Mouse (Mus musculus): ENCODE measurements around the gene Sbno2. TPM values are rescaled to one million over a fixed set of nuclear protein-coding genes. Genes with fewer than 3 reads are reported as not detected.
"Not testable (repeated sequence)": the region's sequence is repeated elsewhere in the genome, so short reads cannot be mapped to it uniquely, and the experiment has no call there.

The Sbno2 gene
- total RNA-seq, 2 experiments from 2014 or later: 13.0 to 13.6 TPM

DNA sequence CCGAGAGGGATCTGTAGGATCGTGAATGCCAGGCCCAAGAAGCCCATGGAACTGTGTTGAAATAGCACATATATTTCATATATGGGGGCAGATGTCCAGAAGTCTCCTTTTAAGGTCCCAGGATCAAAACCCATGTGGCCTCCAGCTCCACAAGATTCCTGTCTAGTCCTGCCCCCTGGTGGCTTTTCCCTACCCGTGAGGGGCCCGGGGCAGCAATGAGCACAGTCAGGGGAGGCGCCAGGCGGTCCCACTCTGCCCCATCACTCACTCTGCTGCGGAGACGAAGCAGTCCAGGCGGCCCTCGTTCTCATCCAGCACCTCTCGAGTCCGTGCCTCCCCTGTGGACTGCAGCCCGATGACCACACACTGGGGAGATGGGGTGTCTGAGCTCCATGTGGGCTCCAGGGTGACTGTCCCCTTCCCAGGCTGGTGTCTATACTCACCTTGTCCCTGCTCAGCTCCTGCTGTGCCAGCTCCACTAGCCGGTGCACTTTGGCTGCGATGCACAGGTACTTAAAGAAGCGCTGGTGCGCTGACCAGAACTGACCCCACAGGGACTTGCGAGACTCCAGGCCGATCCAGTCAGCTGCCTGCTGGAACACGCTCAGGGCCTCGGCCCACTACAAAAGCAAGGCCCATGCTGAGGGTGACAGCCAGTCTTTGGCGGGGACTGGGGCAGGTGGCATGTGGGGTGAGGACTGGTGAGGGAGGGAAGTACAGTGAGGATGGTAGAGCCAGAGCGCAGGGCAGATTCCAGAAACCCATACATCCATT is 41.3 kb downstream of the Sbno2 start:
- no peak for DNase-seq (ENCODE audit: low spot score in 2 of 2)

DNA sequence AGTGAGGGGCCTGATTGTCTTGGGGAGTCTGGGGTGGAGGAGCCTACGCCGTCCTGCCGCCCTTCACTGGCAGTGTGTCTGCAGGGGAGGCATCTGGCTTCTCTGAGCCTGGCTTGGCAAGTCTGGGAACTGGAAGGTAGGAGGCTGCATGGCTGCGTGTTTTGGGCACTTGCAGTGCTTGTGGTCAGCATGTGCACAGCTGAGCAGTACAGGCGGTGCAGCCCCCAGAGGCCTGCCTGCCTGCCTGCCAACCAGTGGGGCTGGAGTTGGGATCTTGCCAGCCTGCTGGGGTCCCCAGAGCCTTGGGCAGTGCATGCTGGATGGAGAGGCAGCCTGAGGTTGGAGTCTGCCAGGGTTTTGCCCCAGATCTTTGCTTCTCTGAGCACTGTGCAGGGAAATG is 42.3 kb downstream of the Sbno2 start:
- no peak for DNase-seq (ENCODE audit: low spot score in 2 of 2)

DNA sequence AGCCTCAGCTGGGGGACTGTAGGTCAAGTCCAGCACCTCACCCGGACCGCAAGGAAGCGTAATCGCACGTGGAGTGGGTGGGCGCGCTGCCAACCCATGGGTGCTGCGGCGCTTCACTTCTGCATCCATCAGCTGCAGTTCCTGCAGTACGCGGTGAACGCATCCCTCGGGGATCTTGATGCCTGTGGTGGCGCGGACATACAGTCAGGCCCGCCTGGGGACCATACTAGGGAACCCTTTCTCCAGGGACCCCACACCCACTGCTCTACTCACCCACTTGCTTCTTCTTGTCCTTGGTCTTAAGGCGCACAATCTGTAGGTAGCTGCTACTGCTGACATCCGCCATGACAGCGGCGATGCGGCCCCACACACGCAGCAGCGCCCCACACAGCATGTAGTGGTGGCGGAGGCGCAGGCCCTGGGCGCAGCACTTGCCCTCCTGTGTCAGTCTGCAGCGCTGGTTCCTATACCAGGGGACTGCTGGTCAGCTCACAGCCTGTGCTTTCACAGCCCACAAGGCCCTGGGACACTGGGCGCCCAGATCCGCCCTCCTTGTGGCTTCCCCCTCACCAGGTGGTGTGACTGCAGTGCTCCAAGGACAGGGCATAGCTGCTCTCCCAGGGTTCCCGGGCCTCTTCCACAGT is 47.6 kb downstream of the Sbno2 start:
- no peak for DNase-seq (ENCODE audit: low spot score in 2 of 2)

DNA sequence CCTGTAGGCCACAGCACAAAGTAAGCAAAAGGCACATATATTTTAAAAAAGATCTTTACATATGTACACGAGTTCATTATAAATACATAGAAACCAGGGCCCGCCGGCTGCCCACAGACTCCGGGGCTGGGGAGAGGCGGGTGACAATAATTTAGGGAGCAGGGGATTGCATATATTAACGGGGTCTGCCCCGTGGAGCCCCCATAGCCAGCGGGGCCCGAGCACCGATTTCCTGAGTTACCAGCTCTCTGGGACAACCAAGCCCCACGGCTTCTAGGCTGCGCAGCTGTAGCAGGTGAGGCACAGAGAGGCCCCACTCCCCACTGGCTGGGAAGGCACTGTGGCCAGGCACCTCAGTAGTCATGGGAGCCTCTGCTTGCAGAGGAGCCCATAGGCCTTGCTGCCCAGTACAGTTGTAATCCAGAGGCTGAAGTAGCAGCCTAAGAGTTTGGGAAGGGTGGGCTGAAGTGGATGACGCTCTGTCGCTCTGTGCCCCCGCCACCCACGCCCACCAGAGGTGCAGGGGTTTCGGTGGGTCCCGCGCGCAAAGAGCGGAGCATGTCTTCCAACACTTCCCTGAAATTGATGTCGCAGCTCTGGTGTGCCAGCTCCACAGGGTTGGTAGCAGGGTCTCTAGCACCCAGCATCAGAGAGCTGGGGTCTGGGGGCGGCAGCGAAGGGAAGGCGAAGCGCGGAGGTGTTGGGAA is 48.2 kb downstream of the Sbno2 start:
- DNase-seq (ENCODE audit: low spot score in 2 of 2): no peak

DNA sequence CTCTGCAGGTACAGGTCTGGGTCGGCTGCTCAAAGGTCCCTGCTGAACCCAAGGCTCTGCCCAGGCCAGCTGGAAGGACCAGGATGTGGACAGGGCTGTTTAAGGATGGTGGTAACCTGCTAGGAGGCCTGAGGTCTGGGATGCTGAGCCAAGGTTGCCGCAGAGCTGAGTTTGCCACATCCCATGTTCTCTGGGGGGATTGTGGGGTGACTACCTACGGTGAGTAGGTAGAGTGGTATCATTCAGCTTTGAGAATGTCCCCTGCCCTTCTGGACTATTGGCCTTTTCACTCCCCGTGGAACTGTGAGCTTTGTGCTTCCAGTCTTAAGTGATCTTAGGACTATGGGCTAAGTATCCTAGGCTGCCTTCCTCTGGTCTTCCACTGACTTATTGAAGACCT is 48.9 kb downstream of the Sbno2 start:
- no peak for DNase-seq (ENCODE audit: low spot score in 2 of 2)

DNA sequence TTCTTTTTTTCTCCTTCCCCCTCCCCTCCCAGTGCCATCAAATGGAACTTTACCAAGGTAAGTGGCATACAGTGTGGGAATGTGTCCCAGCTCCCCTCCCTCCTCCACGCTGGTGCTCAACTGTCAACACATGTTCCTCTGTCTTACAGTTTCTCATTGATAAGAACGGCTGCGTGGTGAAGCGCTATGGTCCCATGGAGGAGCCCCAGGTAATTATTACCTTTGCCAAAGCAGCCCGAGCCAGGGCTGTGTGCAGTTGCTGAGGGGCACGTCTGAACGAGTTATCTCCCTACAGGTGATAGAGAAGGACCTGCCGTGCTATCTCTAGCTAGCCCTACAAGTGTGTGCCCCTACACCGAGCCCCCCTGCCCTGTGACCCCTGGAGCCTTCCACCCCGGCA is 49.5 kb downstream of the Sbno2 start:
- no peak for DNase-seq (ENCODE audit: low spot score in 2 of 2)

DNA sequence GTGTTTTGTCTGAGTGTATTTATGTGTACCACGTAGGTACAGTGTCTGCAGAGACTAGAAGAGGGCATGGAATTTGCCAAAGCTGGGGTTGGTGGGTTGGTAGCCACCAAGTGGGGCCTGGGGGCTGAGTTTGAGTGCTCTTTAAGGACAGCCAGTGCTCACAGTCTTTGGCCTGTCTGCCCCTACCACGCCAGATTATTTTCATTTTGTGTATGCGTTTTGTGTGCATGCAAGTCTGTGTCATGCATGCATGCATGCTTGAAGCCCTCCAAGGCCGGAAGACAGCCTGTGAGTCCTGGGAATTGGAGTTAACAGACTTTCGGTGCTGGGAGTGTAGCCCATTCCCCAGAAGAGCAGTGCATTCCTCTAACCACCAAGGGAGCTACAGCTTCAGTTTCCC is 50.0 kb downstream of the Sbno2 start:
- no peak for DNase-seq (ENCODE audit: low spot score in 2 of 2)

DNA sequence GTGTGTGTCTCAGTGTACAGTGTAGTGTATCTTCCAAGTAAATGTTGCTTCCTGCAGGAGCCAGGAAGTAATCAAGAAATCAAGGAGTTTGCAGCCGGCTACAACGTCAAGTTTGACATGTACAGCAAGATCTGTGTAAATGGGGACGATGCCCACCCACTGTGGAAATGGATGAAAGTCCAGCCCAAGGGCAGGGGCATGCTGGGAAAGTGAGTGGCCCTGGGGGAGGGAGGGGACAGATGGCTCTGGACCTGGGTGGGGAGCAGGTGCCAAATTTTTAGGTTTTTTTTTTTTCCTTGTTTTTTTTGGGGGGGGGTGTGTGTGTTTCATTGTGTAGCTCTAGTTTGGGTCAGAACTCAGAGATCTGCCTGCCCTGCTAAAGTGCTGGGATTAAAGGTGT is 50.5 kb downstream of the Sbno2 start:
- not testable (repeated sequence) for DNase-seq (ENCODE audit: low spot score in 2 of 2)

DNA sequence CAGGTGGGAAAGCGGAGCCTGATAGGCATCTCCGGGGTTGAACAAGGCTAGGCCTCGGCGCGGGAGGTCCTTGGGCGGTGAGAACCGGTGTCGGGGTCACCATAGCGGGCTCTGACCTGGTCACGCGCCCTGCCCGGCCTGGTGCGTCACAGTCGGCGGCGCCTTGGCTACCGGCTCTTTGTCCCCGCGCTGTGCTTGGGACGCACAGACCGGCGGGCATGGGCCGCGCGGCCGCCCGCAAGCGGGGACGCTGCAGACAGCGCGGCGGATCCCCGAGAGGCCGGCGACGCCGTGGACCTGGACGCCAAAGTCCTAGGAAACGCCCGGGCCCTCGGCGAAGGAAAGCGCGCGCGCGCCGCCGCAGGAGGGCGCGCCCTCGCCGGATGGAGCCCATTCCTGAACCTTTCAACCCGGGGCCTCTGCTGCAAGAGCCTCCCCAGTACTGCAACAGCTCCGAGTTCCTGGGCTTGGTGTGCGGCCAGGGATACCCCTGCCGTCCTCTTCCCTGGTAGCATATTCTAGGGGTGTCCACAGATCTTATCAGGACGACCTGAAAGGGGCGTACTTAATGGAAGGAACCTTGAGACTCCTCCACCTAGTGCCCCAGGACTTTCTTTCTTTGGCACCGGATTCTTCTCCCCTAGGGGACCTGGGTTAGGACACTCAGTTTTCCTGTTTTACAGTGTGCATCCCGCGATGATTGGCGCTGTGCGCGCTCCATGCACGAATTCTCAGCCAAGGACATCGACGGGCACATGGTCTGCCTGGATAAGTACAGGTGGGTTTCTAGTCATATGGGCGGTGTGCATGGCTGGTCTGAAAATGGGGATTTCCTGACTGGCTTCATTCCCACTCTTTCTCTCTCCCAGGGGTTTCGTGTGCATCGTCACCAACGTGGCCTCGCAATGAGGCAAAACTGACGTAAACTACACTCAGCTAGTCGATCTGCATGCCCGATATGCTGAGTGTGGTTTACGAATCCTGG is 51.2 kb downstream of the Sbno2 start:
- DNase-seq (ENCODE audit: low spot score in 2 of 2): peak; percentile 58 to 76

DNA sequence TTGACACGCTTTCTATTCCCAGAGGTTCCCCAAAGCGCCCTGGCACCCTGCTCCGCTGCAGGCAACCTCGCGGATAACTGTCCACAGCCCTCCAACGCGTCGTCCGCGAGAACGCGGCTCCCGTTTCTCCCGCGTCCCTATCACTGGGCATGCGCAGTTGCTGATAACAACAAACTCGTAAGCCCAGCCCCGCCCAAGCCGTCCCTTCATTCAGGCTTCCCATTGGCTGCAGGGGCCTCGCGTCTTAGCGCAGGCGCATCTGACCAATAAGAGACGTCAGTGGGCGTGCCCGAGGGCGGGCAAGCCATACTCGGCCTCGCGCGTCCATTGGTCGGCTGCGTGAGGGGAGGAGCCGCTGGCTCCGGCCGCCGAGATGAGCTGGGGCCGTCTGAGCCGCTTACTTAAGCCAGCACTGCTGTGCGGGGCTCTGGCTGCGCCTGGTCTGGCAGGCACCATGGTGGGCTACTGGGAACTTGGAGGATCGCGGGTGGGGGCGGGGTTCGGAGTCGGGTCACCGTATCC is 52.1 kb downstream of the Sbno2 start:
- DNase-seq (ENCODE audit: low spot score in 2 of 2): peak; percentile 98 to 100

DNA sequence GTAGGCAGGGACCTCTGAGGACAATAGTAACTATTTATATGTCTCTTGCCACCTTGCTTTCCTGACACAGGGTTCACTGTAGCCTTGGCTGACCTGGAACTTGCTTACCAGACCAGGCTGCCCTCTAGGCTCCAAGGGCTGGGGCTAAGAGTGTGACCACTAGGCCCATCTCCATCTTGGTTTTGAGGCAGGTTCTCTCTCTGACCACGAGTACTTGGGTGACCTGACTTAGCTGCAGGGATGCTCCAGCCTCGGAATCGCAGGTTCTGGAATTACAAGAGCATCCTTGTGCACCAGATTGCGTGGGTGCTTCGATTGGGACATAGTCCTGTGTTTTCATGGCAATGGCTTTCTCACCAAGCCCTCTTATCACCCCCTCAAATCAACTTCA is 53.0 kb downstream of the Sbno2 start:
- DNase-seq (ENCODE audit: low spot score in 2 of 2): no peak

DNA sequence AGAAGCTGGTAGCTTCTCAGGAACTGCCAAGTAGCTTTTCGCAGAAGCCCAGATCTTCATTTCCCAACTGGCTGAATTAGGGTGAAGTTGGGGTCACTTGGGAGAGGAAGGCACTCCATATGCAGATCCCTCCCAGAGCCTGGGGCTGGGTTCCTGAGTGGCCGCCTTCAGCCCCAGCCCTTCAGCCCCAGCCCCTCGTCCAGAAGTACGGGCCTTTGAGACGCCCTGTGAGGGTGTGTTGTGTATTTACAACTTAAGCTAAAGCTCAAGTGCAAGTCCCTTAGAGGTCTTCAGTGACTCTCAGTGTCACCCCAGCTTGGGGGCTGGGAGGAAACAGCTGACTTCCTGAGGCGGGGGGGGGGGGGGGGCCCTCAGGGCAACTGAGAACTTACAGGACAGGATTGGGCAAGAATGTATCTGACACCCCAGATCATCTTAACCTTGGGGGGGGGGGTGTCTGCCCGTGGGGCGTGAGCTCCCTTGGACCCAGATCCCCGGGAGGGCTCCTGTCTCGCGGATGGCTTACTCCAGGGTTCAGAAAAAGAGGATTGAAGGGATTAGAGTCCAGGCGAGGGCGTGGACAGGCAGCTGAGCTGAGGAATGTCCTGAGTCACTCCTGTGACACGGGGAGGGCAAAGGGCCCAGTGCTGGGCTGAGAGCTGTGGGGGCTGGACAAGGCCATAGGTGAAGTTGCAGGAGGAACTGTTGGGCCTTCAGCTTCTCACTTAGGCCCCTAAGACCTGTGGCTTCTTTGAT is 53.6 kb downstream of the Sbno2 start:
- peak in 1 of 2 experiments; percentile 43 for DNase-seq (ENCODE audit: low spot score in 2 of 2)

DNA sequence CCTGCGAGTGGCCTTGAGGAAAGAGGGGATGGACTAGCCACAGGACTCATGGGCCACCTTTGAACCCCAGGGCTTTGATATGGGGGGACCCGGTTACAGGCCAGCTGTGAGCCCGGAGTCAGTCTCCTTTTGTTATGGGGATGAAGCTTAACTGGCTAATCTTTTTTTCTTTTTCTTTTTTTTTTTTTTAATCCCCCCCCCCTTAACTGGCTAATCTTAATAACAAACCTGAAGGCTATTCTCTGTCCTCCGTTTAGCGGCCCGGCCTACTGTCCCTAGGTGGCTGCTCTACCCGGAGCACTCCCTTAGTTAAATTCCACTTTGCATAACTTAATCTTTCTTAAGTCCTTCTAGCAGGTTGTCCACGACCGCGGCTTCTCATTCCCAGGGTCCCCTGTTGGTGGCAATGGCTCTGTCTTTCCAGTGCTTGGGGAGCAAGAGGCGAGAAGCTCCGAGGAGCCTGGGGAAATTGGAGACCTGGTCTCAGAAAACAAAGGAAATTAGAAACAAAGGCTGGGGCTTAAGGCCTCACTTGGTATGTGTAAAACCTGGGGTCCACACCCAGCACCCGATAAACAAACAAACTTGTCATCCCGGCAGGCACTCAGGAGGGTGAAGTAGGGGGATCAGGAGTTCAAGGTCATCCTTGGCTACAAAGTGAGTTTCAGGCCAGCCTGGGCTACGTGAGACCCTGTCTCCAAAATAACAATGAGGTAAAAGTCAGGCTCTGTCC is 54.3 kb downstream of the Sbno2 start:
- no peak for DNase-seq (ENCODE audit: low spot score in 2 of 2)

DNA sequence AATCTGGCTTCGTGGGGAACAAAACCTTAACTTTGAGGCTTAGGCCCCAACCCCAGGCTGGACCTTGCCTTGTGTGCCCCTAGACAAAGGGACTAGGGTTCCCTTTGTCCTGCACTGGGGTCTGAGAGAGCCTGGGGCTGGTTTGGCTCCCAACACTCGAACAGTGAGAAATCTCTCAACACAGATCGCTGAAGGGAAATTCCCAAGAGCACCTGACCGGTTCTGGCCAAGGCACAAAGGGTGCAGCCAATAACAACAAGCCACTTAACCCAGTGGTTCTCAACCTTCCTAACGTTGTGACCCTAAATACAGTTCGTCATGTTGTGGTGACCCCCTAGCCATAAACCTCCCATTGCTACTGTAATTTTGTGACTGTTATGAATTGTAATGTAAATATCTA is 55.1 kb downstream of the Sbno2 start:
- DNase-seq (ENCODE audit: low spot score in 2 of 2): no peak

DNA sequence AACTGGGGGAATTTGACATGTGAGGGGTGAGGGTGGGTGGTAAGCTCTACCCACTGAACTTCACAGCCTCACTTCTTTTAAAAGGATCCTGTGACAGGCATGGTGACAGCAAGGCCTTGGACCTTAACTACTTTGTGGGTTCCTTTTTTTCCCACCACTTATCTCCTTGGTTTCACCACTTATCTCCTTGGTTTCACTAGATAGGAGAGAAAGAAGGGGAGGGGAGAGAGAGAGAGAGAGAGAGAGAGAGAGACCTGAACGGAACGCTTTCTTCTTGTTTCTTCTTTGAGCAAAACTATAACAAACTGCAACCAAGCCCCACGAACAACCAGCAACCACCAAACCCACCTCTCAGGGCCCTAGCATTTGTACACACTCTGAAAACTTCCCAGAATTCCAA is 56.5 kb downstream of the Sbno2 start:
- DNase-seq (ENCODE audit: low spot score in 2 of 2): no peak

DNA sequence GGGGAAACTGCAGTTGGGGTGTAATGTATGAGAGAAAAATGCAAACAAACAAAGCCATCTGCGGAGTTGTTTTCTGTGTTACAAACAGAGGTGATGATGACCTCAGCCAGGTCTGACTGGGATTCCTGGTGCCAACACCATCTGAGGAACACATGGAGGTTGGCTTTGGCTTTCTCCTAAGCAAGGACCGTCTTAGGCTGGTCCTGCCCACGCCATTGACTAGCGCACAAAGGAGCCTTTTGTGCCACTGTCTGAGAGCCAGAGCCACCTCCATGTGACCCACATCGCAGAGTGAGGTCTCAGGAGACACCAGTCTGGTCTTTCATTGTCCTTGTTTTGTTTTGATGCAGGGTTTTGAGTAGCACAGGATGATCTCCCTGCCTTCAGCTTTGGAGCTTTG is 57.0 kb downstream of the Sbno2 start:
- DNase-seq (ENCODE audit: low spot score in 2 of 2): no peak

DNA sequence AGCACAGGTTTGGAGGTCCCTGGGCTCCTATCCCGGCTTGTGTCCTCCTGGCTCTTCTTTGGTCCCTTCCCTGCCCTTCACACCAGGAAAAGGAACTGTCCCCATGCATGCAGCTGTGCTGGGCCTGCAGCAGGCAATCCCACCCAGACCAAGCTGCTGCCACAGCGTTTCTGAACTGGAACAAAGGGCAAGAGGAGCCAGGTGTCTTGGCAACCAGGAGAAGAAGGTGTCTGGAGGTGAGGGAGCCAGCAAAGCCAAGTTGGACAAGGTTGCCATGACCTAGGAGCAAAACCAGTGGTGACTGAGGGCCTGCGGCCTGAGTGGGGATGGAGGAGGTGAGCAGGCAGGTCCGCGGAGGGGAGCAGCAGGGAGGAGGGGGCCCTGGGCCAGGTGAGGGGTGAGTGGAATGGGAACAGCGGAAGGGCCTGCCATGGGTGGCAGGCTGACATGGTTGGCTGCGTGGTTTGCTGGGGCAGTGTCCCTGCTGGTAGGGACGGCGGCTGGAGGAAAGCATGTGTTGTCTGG is 58.3 kb downstream of the Sbno2 start, which contains the start of gene Gpx4:
Gene Gpx4, plus strand, starts transcription at position 126 of the 525 bp plus-strand sequence.
- DNase-seq (ENCODE audit: low spot score in 2 of 2): no peak

DNA sequence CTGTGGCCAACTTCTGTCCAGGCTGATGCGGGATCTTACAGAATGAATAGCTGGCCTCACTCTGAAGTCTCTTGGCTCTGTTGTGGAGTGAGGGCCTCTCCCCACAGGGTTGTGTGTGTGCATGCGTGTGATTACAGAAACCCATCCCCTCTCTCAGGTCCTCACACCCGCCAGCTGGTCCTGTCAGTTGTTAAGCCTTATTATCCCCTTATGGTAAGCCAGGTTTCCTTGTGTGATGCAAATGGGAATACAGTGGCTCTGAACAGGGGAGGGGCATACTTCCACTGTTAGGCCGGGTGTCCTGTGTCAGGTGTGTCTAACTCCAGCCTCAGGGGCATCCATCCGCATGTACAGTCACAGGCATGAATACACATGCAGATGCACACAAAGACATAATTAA is 59.6 kb downstream of the Sbno2 start:
- no peak for DNase-seq (ENCODE audit: low spot score in 2 of 2)

DNA sequence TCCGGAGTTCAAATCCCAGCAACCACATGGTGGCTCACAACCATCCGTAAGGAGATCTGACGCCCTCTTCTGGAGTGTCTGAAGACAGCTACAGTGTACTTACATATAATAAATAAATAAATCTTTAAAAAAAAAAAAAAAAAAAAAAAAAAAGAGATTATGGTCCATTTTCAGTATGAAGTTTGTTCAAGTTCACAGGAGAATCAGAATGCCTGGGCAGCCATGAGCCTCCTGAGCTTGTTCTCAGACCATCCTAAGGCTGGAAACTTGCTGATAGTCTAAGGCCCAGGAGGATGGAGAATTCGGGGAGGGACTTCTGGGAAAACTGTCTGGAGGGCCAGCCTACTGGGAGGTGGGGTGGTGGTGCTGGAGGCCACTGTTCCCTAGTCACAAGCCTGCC is 60.0 kb downstream of the Sbno2 start:
- not testable (repeated sequence) for DNase-seq (ENCODE audit: low spot score in 2 of 2)
